Mouse (Mus musculus) Patski (cell line): ENCODE results near the gene Epc2. TPM values are rescaled to one million over a fixed set of nuclear protein-coding genes. Genes with fewer than 3 reads are reported as not detected.
"Not testable (repeated sequence)": the region's sequence is repeated elsewhere in the genome, so short reads cannot be mapped to it uniquely, and the experiment has no call there.

Source experiments
- ATAC-seq: fragments of 100-300 bp; one replicate; pipeline ENCODE4 v1.8.0; 2021
- CTCF ChIA-PET: fragments of 350-600 bp; sonication (Branson Sonifier 250); formaldehyde crosslinking; loops from one replicate; lab custom pipeline; 2022; ENCODE audit warnings: inconsistent platforms; lab: Charles Lee
- POLR2A ChIA-PET: fragments of 350-600 bp; sonication (Branson Sonifier 250); formaldehyde crosslinking; loops from one replicate; lab custom pipeline; 2022; ENCODE audit warnings: antibody characterized with exemption, inconsistent platforms; lab: Charles Lee
- DNase-seq: peaks from one replicate; pipeline ENCODE4 v3.0.0-alpha.2; 2011; ENCODE audit warnings: low read depth, low spot score
- H3K27me3 ChIP-seq: fragments of 371-371 bp; one replicate; pipeline ENCODE4 v1.5.1; 2021
- CTCF ChIP-seq: fragments of 100-300 bp; IDR thresholded peaks from one replicate; pipeline ENCODE4 v1.5.1; 2021
- in situ Hi-C: fragments of 300-500 bp; cut with MboI; formaldehyde crosslinking; loops from 3 replicates; pipeline ENCODE4 v1.11.1; 2018; ENCODE audit warnings: low pct_unique_long_range_greater_than_20kb, mixed read lengths
- polyA plus RNA-seq: library from polyadenylated mRNA; unstranded; gene quantifications from one replicate; pipeline ENCODE4 v1.2.3, GENCODE M21; 2021

Gene Epc2
- polyA plus RNA-seq, 1 experiment from 2014 or later: 23.2 TPM

DNA sequence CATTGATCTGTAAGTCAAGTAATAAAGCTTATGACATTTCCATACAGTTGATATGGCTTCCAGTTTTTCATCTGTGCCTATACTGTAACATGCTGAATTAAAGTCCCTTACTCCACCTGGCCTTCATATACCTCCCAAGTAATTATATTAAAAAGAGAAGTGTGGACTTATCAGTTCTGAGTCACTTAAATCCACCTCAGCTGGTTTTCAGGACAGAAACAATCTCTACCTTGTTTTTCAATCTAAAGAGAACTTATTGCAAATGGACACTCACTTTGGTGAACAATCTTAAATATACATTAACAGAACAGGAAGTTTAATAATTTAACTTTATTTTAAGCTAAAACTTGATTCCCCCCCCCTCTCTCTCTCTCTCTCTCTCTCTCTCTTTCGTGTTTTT, 15.8 kb downstream of the Epc2 start:
- CTCF ChIA-PET: interaction anchor here (1.0 kb wide), 1 partner anchor 11 kb away, joined by 3 read pairs; no protein-coding TSS in a partner anchor
- no peak for TF ChIP-seq CTCF
- POLR2A ChIA-PET: no interaction called here
- H3K27me3 ChIP-seq: no peaks in the 10 kb centered on the region
- in situ Hi-C loops: no loop called here
- DNase-seq (no peak), ATAC-seq (no peak)

DNA sequence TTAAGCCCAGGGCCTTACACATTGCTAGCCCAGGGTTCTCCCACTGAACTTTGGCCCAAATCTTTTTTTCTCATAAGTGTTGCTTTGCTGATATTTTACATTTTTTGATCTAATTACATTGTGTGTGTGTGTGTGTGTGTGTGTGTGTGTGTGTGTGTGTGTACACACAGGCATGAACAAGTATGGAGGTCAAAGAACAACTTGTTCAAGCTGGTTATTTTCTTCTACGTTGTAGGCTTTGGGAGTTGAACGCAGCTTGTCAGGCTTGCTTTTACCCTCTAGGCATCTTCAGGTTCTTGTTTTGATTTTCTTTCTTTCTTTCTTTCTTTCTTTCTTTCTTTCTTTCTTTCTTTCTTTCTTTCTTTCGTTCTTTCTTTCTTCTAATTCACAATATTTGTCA, 19.9 kb downstream of the Epc2 start:
- in situ Hi-C loops: no loop called here
- ChIA-PET POLR2A (no interaction called here), CTCF (no interaction called here)
- ATAC-seq: no peak
- TF ChIP-seq CTCF: no peak
- no peak for DNase-seq
- no peaks in the 10 kb centered on the region for H3K27me3 ChIP-seq

GRCm38 (mm10) chr2:49471641-49472355, 20.5 kb downstream of the Epc2 start:
- CTCF ChIA-PET: no interaction called here
- ATAC-seq: no peak
- H3K27me3 ChIP-seq: no peaks in the 10 kb centered on the region
- POLR2A ChIA-PET: interaction anchor here (0.5 kb wide), 1 partner anchor 19 kb away, joined by 3 read pairs; no protein-coding TSS in a partner anchor
- TF ChIP-seq CTCF: no peak
- DNase-seq: no peak
- in situ Hi-C loops: no loop called here

- DNase-seq (no peak), ATAC-seq (no peak)
- ChIA-PET POLR2A (interaction anchor here (0.6 kb wide), 1 partner anchor 85 kb away, joined by 3 read pairs; no protein-coding TSS in a partner anchor), CTCF (no interaction called here)
- H3K27me3 ChIP-seq: no peaks in the 10 kb centered on the region
- no peak for TF ChIP-seq CTCF
- in situ Hi-C loops: no loop called here
Measured at GRCm38 (mm10) chr2:49472443-49472842, 21.2 kb downstream of the Epc2 start.

- ATAC-seq (no peak), DNase-seq (no peak)
- in situ Hi-C loops: no loop called here
- POLR2A ChIA-PET: interaction anchor here (0.6 kb wide), 1 partner anchor 1071 kb away, joined by 3 read pairs; no protein-coding TSS in a partner anchor
- H3K27me3 ChIP-seq: no peaks in the 10 kb centered on the region
- CTCF ChIA-PET: interaction anchor here (1.0 kb wide), 1 partner anchor 24 kb away, joined by 4 read pairs; no protein-coding TSS in a partner anchor
- TF ChIP-seq CTCF: no peak
Measured at GRCm38 (mm10) chr2:49482146-49482545, 30.9 kb downstream of the Epc2 start.

- in situ Hi-C loops: no loop called here
- CTCF ChIA-PET: interaction anchor here (1.0 to 1.8 kb wide), 2 partner anchors 18 to 25 kb away, joined by 4 to 5 read pairs; no protein-coding TSS in a partner anchor
- POLR2A ChIA-PET: no interaction called here
- DNase-seq (no peak), ATAC-seq (no peak)
- no peak for TF ChIP-seq CTCF
- H3K27me3 ChIP-seq: no peaks in the 10 kb centered on the region
Measured at GRCm38 (mm10) chr2:49483382-49483781, 32.1 kb downstream of the Epc2 start.

- H3K27me3 ChIP-seq: no peaks in the 10 kb centered on the region
- ATAC-seq (no peak), DNase-seq (no peak)
- POLR2A ChIA-PET: no interaction called here
- CTCF ChIA-PET: interaction anchor here (0.9 kb wide), 1 partner anchor 11 kb away, joined by 3 read pairs; no protein-coding TSS in a partner anchor
- in situ Hi-C loops: no loop called here
- no peak for TF ChIP-seq CTCF
Measured at GRCm38 (mm10) chr2:49501435-49501834, 50.1 kb downstream of the Epc2 start.

DNA sequence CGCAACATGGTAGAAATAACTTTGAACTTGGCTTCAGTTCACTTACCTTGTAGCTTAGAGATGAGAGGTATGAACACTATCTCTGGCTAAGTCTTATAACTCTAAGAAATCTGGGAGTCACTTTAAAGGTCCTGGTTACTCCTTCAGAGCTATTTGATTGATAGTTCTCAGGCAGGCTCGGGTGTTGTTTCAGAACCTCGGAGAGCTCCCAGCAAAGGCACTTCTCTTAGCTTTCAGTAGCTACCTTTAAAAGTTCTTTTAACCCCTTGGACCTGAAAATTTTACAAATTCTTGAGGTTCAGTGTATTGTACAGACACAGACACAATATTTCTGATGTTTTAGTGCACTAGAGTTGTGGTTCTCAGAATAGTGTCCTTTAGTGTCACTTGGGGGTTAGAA, 52.3 kb downstream of the Epc2 start:
- in situ Hi-C loops: no loop called here
- DNase-seq: no peak
- no peak for ATAC-seq
- POLR2A ChIA-PET: interaction anchor here (0.6 kb wide), 1 partner anchor 169 kb away, joined by 3 read pairs; no protein-coding TSS in a partner anchor
- TF ChIP-seq CTCF: no peak
- H3K27me3 ChIP-seq: no peaks in the 10 kb centered on the region
- CTCF ChIA-PET: interaction anchor here (0.9 kb wide), 1 partner anchor 8 kb away, joined by 3 read pairs; no protein-coding TSS in a partner anchor

DNA sequence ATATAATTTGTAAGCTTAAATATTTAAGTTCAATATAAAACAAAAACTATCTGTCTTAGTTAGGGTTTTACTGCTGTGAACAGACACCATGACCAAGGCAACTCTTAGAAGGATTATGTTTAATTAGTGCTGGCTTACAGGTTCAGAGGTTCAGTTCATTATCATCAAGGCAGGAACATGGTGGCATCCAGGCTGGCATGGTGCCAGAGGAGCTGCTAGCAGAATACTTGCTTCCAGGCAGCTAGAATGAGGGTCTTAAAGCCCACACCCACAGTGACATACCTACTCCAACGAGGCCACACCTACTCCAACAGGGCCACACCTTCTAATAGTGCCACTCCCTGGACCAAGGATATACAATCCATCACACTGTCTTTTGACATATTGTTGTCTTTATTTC, 53.9 kb downstream of the Epc2 start:
- in situ Hi-C loops, ATAC-seq, H3K27me3 ChIP-seq, DNase-seq, POLR2A ChIA-PET: not testable (repeated sequence)
- CTCF ChIA-PET: interaction anchor here (0.7 kb wide), 1 partner anchor 42 kb away, joined by 3 read pairs; no protein-coding TSS in a partner anchor

DNA sequence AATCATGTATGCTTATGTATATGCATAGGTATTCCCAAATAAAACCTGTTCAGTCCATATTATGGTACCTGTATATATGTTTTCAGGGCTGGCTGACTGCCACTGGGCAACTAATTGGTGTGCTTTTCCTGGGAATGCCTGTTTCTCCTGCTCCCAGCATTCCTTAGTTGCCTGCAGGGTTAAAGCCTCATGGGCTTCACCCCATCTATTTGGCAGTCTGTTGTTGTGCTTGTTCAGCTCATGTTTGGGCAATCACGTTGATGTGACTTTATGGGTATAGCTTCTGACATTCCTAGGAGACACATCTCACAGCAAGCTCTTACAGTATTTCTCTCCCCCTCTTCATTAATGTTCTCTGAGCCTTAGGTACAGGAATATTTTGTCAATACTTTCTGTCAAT, 59.5 kb downstream of the Epc2 start:
- DNase-seq (no peak), ATAC-seq (no peak)
- ChIA-PET CTCF (interaction anchor here (1.0 to 1.4 kb wide), 2 partner anchors 10 to 42 kb away, joined by 4 read pairs; no protein-coding TSS in a partner anchor), POLR2A (no interaction called here)
- in situ Hi-C loops: no loop called here
- H3K27me3 ChIP-seq: no peaks in the 10 kb centered on the region
- TF ChIP-seq CTCF: no peak

GRCm38 (mm10) chr2:49516011-49516410, 64.7 kb downstream of the Epc2 start:
- H3K27me3 ChIP-seq: no peaks in the 10 kb centered on the region
- no peak for DNase-seq
- no peak for TF ChIP-seq CTCF
- ChIA-PET CTCF (no interaction called here), POLR2A (no interaction called here)
- ATAC-seq: no peak
- in situ Hi-C loops: no loop called here
